Mouse (Mus musculus) lung, adult 2 months (tissue): Measurements from ENCODE around the gene BC017158.

Experiments used
- CTCF ChIP-seq: fragments of 200-500 bp; IDR thresholded peaks from 2 replicates; pipeline ENCODE4 v1.5.1; 2011; ENCODE audit warnings: mild to moderate bottlenecking, low read length, control low read depth; ENCODE audit not compliant: insufficient read depth
- POLR2A ChIP-seq: fragments of 200-500 bp; IDR thresholded peaks from 2 replicates; pipeline ENCODE4 v1.6.1; 2011; ENCODE audit warnings: low read depth, mild to moderate bottlenecking, control low read depth, low read length, borderline replicate concordance; ENCODE audit errors: extremely low read depth

- TF ChIP-seq POLR2A (no peak), CTCF (no peak)
Observed at GRCm38 (mm10) chr7:128344488-128344887, 46.5 kb upstream of the BC017158 start.
